Mouse (Mus musculus): ENCODE results near the gene Mrpl54.

Gene Mrpl54

GRCm38 (mm10) chr10:81293334-81294030, 26.7 kb upstream of the Mrpl54 start:
- DNase-seq = no peak

- DNase-seq = peak; percentile 100
These were observed 26.0 kb upstream of the Mrpl54 start, which contains the start of gene Pip5k1c for GRCm38 (mm10) chr10:81292554-81293333. TSS of gene Pip5k1c (plus strand) at chr10:81292963.

- no peak for DNase-seq
These were observed 24.9 kb upstream of the Mrpl54 start, which contains the start of gene Tjp3 for GRCm38 (mm10) chr10:81291511-81292104. TSS of gene Tjp3 (minus strand) at chr10:81291581.

- DNase-seq = peak; percentile 53 to 56
These were observed 24.1 kb upstream of the Mrpl54 start for GRCm38 (mm10) chr10:81290698-81291460.

- DNase-seq = peak; percentile 41 to 76
These were observed 23.1 kb upstream of the Mrpl54 start for GRCm38 (mm10) chr10:81289811-81290210.

GRCm38 (mm10) chr10:81289278-81289677, 22.5 kb upstream of the Mrpl54 start:
- DNase-seq = peak; percentile 63 to 79

GRCm38 (mm10) chr10:81288601-81289000, 21.9 kb upstream of the Mrpl54 start:
- DNase-seq = peak in 1 of 2 experiments; percentile 79

GRCm38 (mm10) chr10:81287513-81288157, 20.9 kb upstream of the Mrpl54 start:
- DNase-seq = peak; percentile 49 to 76

- peak; percentile 72 to 83 for DNase-seq
These were observed 19.9 kb upstream of the Mrpl54 start for GRCm38 (mm10) chr10:81286586-81286985.

- DNase-seq = peak; percentile 92 to 97
These were observed 19.1 kb upstream of the Mrpl54 start for GRCm38 (mm10) chr10:81285694-81286450.

GRCm38 (mm10) chr10:81284719-81285118, 18.0 kb upstream of the Mrpl54 start:
- peak; percentile 79 to 80 for DNase-seq

- peak; percentile 53 to 56 for DNase-seq
These were observed 17.5 kb upstream of the Mrpl54 start for GRCm38 (mm10) chr10:81284189-81284588.

GRCm38 (mm10) chr10:81279496-81279895, 12.8 kb upstream of the Mrpl54 start:
- DNase-seq = peak in 1 of 2 experiments; percentile 62

GRCm38 (mm10) chr10:81277676-81278075, 10.9 kb upstream of the Mrpl54 start:
- DNase-seq = no peak

GRCm38 (mm10) chr10:81273842-81274241, 7.1 kb upstream of the Mrpl54 start:
- DNase-seq = no peak

GRCm38 (mm10) chr10:81272356-81272755, 5.6 kb upstream of the Mrpl54 start:
- DNase-seq = no peak

GRCm38 (mm10) chr10:81268643-81269412, 2.1 kb upstream of the Mrpl54 start:
- no peak for DNase-seq

GRCm38 (mm10) chr10:81268056-81268455, 1.3 kb upstream of the Mrpl54 start:
- peak; percentile 90 to 95 for DNase-seq

GRCm38 (mm10) chr10:81265540-81265939, 1.2 kb downstream of the Mrpl54 start:
- no peak for DNase-seq

- no peak for DNase-seq
These were observed 5.7 kb downstream of the Mrpl54 start for GRCm38 (mm10) chr10:81261025-81261424.
